Comparison of ENCODE assay signal across 8 mouse cellular contexts in genomic region chr10:67264852-67265251, GRCm38 (mm10). TPM values are rescaled to one million over a fixed set of nuclear protein-coding genes. Genes with fewer than 3 reads are reported as not detected.
DNase-seq lines count a peak whose midpoint lies in the region; ATAC-seq and TF ChIP-seq lines count a peak whose summit lies in the region.

No protein-coding gene starts in this region.

- peak; percentile 37; the same call in 1 of the 2 replicates for TF ChIP-seq CTCF in lung, adult 2 months (IDR thresholded peaks at IDR 0.05; ENCODE audit: insufficient read depth, low read length)

- H3K4me3 ChIP-seq in forebrain, embryonic 11.5 days (ENCODE audit: low read depth, low read length) = no peak overlapping the region
- H3K4me3 ChIP-seq in forebrain, embryonic 16.5 days (replicated peaks; ENCODE audit: low read length) = no peak overlapping the region
- H3K4me3 ChIP-seq in midbrain, embryonic 10.5 days = no peak overlapping the region
- no peak overlapping the region for H3K4me3 ChIP-seq in midbrain, embryonic 16.5 days (ENCODE audit: low read depth, low read length)
- H3K4me3 ChIP-seq in lung, adult 2 months (replicated peaks; ENCODE audit: extremely low read depth, low read depth, low read length) = no peak overlapping the region

- TF ChIP-seq POLR2A in lung, adult 2 months (IDR thresholded peaks at IDR 0.05; ENCODE audit: borderline replicate concordance, extremely low read depth, low read depth, low read length) = no peak

- DNase-seq in forebrain, embryonic 11.5 days (ENCODE audit: low spot score) = peak; percentile 59
- DNase-seq in midbrain, embryonic 10.5 days (ENCODE audit: low spot score) = peak; percentile 24
- DNase-seq in adrenal gland, postnatal 14 days = peak; percentile 72
- DNase-seq in gastrocnemius, postnatal 10 days = peak; percentile 51
- peak; percentile 38 for DNase-seq in lung, adult 2 months
- peak; percentile 37 to 66 for DNase-seq in spleen, postnatal 4 days (ENCODE audit: low spot score in 2 of 2)

- no peak overlapping the region for H3K27ac ChIP-seq in forebrain, embryonic 11.5 days (ENCODE audit: low read depth, low read length)
- H3K27ac ChIP-seq in forebrain, embryonic 16.5 days (ENCODE audit: low read length) = no peak overlapping the region
- H3K27ac ChIP-seq in midbrain, embryonic 10.5 days (replicated peaks) = no peak overlapping the region
- H3K27ac ChIP-seq in midbrain, embryonic 16.5 days (ENCODE audit: low read length) = no peak overlapping the region

- H3K27me3 ChIP-seq in forebrain, embryonic 11.5 days (ENCODE audit: control insufficient read depth, insufficient read depth, low read length) = no peaks in the 10 kb centered on the region
- no peaks in the 10 kb centered on the region for H3K27me3 ChIP-seq in forebrain, embryonic 16.5 days (replicated peaks; ENCODE audit: control insufficient read depth, insufficient read depth, low read length)
- no peaks in the 10 kb centered on the region for H3K27me3 ChIP-seq in midbrain, embryonic 10.5 days (ENCODE audit: low read depth, poor library complexity, severe bottlenecking)
- H3K27me3 ChIP-seq in midbrain, embryonic 16.5 days (ENCODE audit: control insufficient read depth, insufficient read depth, low read depth, low read length) = no peaks in the 10 kb centered on the region

- no peaks in the 10 kb centered on the region for H3K9me3 ChIP-seq in forebrain, embryonic 11.5 days (ENCODE audit: control insufficient read depth, low read length)
- peaks cover 3% of the 10 kb centered on the region for H3K9me3 ChIP-seq in forebrain, embryonic 16.5 days (ENCODE audit: control insufficient read depth, low read length)
- no peaks in the 10 kb centered on the region; the same call in 1 of the 2 replicates for H3K9me3 ChIP-seq in midbrain, embryonic 10.5 days (replicated peaks)
- no peaks in the 10 kb centered on the region for H3K9me3 ChIP-seq in midbrain, embryonic 16.5 days (replicated peaks; ENCODE audit: control insufficient read depth, low read length, poor library complexity, severe bottlenecking)

- no peaks in the 10 kb centered on the region for H3K4me1 ChIP-seq in forebrain, embryonic 11.5 days (replicated peaks; ENCODE audit: control insufficient read depth, insufficient read depth, low read length)
- no peaks in the 10 kb centered on the region for H3K4me1 ChIP-seq in forebrain, embryonic 16.5 days (replicated peaks; ENCODE audit: control insufficient read depth, insufficient read depth, low read length)
- H3K4me1 ChIP-seq in midbrain, embryonic 10.5 days = no peaks in the 10 kb centered on the region
- H3K4me1 ChIP-seq in midbrain, embryonic 16.5 days (ENCODE audit: control insufficient read depth, insufficient read depth, low read length) = no peaks in the 10 kb centered on the region
- no peaks in the 10 kb centered on the region for H3K4me1 ChIP-seq in lung, adult 2 months (ENCODE audit: control insufficient read depth, insufficient read depth, low read length)

- WGBS in forebrain, embryonic 11.5 days = 58% methylated on average over 1 of the region's 1 CpGs
- 67% methylated on average over 1 of the region's 1 CpGs for WGBS in forebrain, embryonic 16.5 days
- WGBS in midbrain, embryonic 10.5 days = 64% methylated on average over 1 of the region's 1 CpGs
- 65% methylated on average over 1 of the region's 1 CpGs for WGBS in midbrain, embryonic 16.5 days
- WGBS in lung, adult 2 months = 55% methylated on average over 1 of the region's 1 CpGs

- no peak overlapping the region for H3K4me2 ChIP-seq in forebrain, embryonic 11.5 days (ENCODE audit: low read depth, low read length, severe bottlenecking)
- H3K4me2 ChIP-seq in forebrain, embryonic 16.5 days (ENCODE audit: low read length) = no peak overlapping the region
- H3K4me2 ChIP-seq in midbrain, embryonic 16.5 days (ENCODE audit: low read length) = no peak overlapping the region

- ATAC-seq in forebrain, embryonic 11.5 days (replicated peaks; ENCODE audit: low FRiP score) = no peak
- ATAC-seq in forebrain, embryonic 16.5 days = no peak
- ATAC-seq in midbrain, embryonic 16.5 days = no peak

- no peaks in the 10 kb centered on the region; the same call in 1 of the 2 replicates for H3K36me3 ChIP-seq in forebrain, embryonic 11.5 days (ENCODE audit: control insufficient read depth, insufficient read depth, low read length)
- H3K36me3 ChIP-seq in forebrain, embryonic 16.5 days (ENCODE audit: control insufficient read depth, insufficient read depth) = peaks cover 6% of the 10 kb centered on the region
- peaks cover 39% of the 10 kb centered on the region for H3K36me3 ChIP-seq in midbrain, embryonic 10.5 days
- peaks cover 14% of the 10 kb centered on the region for H3K36me3 ChIP-seq in midbrain, embryonic 16.5 days (ENCODE audit: control insufficient read depth, insufficient read depth, low read length)

- no peak overlapping the region for H3K9ac ChIP-seq in forebrain, embryonic 11.5 days (ENCODE audit: low read length)
- no peak overlapping the region for H3K9ac ChIP-seq in forebrain, embryonic 16.5 days (replicated peaks; ENCODE audit: low read depth, low read length)
- no peak overlapping the region for H3K9ac ChIP-seq in midbrain, embryonic 16.5 days (ENCODE audit: low read depth, low read length)

RNA-seq across cellular contexts. Expression of gene Nrbf2, which starts 20.3 kb away (rescaled TPM):
- 42.0 and 44.3 TPM in 2 replicates for polyA plus RNA-seq in forebrain, embryonic 11.5 days (2014; fragmentation: Nextera tagmentation; extraction: Ambion mirVana)
- 42.0 and 42.5 TPM in 2 replicates for polyA plus RNA-seq in forebrain, embryonic 16.5 days (2015; fragmentation: Nextera tagmentation; extraction: Ambion mirVana)
- 38.7 and 40.5 TPM in 2 replicates for polyA plus RNA-seq in midbrain, embryonic 10.5 days (2016; fragmentation: Nextera tagmentation; extraction: Ambion mirVana)
- 41.6 and 41.9 TPM in 2 replicates for polyA plus RNA-seq in midbrain, embryonic 16.5 days (2015; fragmentation: Nextera tagmentation; extraction: Ambion mirVana)
- total RNA-seq in adrenal gland, postnatal 14 days (2021) = 17.5 and 21.8 TPM in 2 replicates
- 10 to 100 TPM in 1 of 2 experiments, 1 to 10 TPM in 1; 9.3 to 10.1 TPM for total RNA-seq in gastrocnemius, postnatal 10 days (2021)
- 8.3 TPM in 2 replicates for polyA plus RNA-seq in lung, adult 2 months (2012; rRNA removed)
